Mouse (Mus musculus): ENCODE results near the gene Rpp25l. TPM values are rescaled to one million over a fixed set of nuclear protein-coding genes. Genes with fewer than 3 reads are reported as not detected.
"Not testable (repeated sequence)": the region's sequence is repeated elsewhere in the genome, so short reads cannot be mapped to it uniquely, and the experiment has no call there.

Rpp25l gene
- polyA plus RNA-seq (2014; fragmentation: Nextera tagmentation; extraction: Ambion mirVana), result 71.9 and 76.4 TPM in 2 replicates

DNA sequence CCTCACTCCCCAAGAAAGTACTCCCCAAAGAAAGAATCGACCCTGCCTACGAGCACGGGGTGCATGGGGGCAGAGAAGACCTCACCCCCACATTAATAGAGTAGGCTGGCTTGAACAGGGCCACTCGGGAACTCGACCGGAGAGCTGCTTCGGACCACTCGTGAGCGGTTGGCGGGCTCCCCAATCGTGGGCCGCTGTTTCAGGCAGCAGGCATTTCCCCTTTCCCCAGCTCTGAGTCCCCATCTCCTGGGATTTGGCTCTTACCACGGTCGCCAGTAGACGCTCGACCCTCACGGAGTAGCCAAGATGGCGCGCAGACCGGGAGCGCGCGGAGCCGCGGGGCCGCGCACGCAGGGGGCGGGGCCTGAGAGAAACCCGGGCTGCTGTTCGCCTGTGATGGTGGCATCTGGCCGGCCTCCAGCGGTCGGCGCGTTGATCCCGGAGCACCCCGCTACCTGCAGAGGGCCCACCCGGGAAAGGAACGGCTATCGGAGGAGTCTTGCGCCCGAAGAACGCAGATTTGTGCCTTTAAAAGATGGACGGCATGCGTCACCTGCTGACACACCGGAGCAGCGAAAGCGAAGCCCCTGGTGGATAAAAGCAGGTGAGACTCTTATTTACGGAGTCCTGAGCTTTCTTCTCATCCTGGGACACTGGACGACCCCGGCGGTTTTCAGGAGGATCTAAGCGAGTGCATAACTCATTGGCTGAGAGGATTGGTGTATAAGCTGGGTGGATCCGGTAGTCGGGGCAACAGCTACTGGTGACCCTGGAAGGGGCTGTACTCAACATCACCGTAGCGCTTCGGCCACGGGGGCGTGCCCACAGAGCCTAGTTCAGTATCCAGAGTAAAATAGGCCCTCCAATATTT lies at the start of gene Rpp25l:
TSS of gene Rpp25l (minus strand) at position 338 of the 871 bp plus-strand sequence.
- peak within 1 kb of the TSS; percentile 55 for H3K27ac ChIP-seq (ENCODE audit: low read depth)
- H3K4me2 ChIP-seq (ENCODE audit: low read length), result peak within 1 kb of the TSS; percentile 75
- WGBS, result under 1% methylated on average over 61 of the region's 61 CpGs
- no peaks in the 10 kb centered on the region for H3K9me3 ChIP-seq (ENCODE audit: control insufficient read depth, low read length)
- H3K4me1 ChIP-seq (replicated peaks; ENCODE audit: control insufficient read depth, insufficient read depth, low read length), result peaks cover 19% of the 10 kb centered on the region
- peak within 1 kb of the TSS; percentile 74 for H3K9ac ChIP-seq (ENCODE audit: low read length)
- DNase-seq (ENCODE audit: low spot score), result peak; percentile 98
- peak within 1 kb of the TSS; percentile 56 for H3K4me3 ChIP-seq (ENCODE audit: low read depth, low read length)
- ATAC-seq (replicated peaks; ENCODE audit: low FRiP score, low TSS enrichment, low read depth), result peak; percentile 81
- H3K27me3 ChIP-seq (replicated peaks; ENCODE audit: control insufficient read depth, insufficient read depth, low read length), result no peaks in the 10 kb centered on the region
- peaks cover 30% of the 10 kb centered on the region for H3K36me3 ChIP-seq (ENCODE audit: control insufficient read depth, insufficient read depth, low read length)

GRCm38 (mm10) chr4:41762688-41763114 lies 49.4 kb upstream of the Rpp25l start:
- not testable (repeated sequence) for H3K27me3 ChIP-seq (replicated peaks; ENCODE audit: control insufficient read depth, insufficient read depth, low read length); DNase-seq (ENCODE audit: low spot score); H3K9me3 ChIP-seq (ENCODE audit: control insufficient read depth, low read length); ATAC-seq (replicated peaks; ENCODE audit: low FRiP score, low TSS enrichment, low read depth)
- Histone ChIP-seq H3K9ac (ENCODE audit: low read length) (peak overlapping the region; percentile 52; the same call in 1 of the 2 replicates), H3K4me3 (ENCODE audit: low read depth, low read length) (peak overlapping the region; percentile 49), H3K4me1 (replicated peaks; ENCODE audit: control insufficient read depth, insufficient read depth, low read length) (peaks cover 29% of the 10 kb centered on the region), H3K4me2 (ENCODE audit: low read length) (peak overlapping the region; percentile 73), H3K27ac (ENCODE audit: low read depth) (peak overlapping the region; percentile 86), H3K36me3 (ENCODE audit: control insufficient read depth, insufficient read depth, low read length) (peaks cover 17% of the 10 kb centered on the region)
- WGBS, result 42% methylated on average over 8 of the region's 8 CpGs

- Histone ChIP-seq H3K9me3 (ENCODE audit: control insufficient read depth, low read length) (no peaks in the 10 kb centered on the region), H3K36me3 (ENCODE audit: control insufficient read depth, insufficient read depth, low read length) (peaks cover 17% of the 10 kb centered on the region), H3K4me3 (ENCODE audit: low read depth, low read length) (peak overlapping the region; percentile 49), H3K27ac (ENCODE audit: low read depth) (peak overlapping the region; percentile 86), H3K9ac (ENCODE audit: low read length) (peak overlapping the region; percentile 52), H3K27me3 (replicated peaks; ENCODE audit: control insufficient read depth, insufficient read depth, low read length) (no peaks in the 10 kb centered on the region), H3K4me2 (ENCODE audit: low read length) (peak overlapping the region; percentile 73), H3K4me1 (replicated peaks; ENCODE audit: control insufficient read depth, insufficient read depth, low read length) (peaks cover 29% of the 10 kb centered on the region)
- ATAC-seq (replicated peaks; ENCODE audit: low FRiP score, low TSS enrichment, low read depth) (peak; percentile 57; the same call in 1 of the 2 replicates), DNase-seq (ENCODE audit: low spot score) (no peak)
- 31% methylated on average over 8 of the region's 8 CpGs for WGBS
Observed at GRCm38 (mm10) chr4:41762099-41762687, 48.9 kb upstream of the Rpp25l start.

DNA sequence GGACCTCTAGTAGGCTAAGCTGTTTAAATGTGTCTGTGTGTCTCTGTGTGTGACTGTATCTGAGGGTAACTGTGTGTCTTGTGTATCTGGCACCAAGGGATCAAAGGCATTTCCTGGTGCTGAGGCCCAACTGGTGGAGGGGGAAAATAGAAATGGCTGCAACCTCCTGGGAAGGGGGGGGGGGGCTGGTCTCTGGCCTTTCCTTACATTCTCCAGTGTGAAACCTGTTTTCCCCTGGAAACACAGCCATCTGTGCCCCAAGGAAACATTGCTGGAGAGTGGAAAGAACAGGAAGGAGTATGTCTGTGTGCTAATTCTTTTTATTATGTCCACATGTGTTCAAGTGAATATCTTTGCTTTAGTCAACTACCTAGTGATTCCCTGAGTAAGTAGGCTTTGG lies 48.3 kb upstream of the Rpp25l start:
- Histone ChIP-seq H3K4me1 (replicated peaks; ENCODE audit: control insufficient read depth, insufficient read depth, low read length) (peaks cover 29% of the 10 kb centered on the region), H3K36me3 (ENCODE audit: control insufficient read depth, insufficient read depth, low read length) (peaks cover 12% of the 10 kb centered on the region), H3K27me3 (replicated peaks; ENCODE audit: control insufficient read depth, insufficient read depth, low read length) (no peaks in the 10 kb centered on the region), H3K9ac (ENCODE audit: low read length) (peak overlapping the region; percentile 52), H3K4me2 (ENCODE audit: low read length) (peak overlapping the region; percentile 73), H3K27ac (ENCODE audit: low read depth) (peak overlapping the region; percentile 86), H3K4me3 (ENCODE audit: low read depth, low read length) (peak overlapping the region; percentile 49), H3K9me3 (ENCODE audit: control insufficient read depth, low read length) (no peaks in the 10 kb centered on the region)
- DNase-seq (ENCODE audit: low spot score), result no peak
- ATAC-seq (replicated peaks; ENCODE audit: low FRiP score, low TSS enrichment, low read depth), result no peak

DNA sequence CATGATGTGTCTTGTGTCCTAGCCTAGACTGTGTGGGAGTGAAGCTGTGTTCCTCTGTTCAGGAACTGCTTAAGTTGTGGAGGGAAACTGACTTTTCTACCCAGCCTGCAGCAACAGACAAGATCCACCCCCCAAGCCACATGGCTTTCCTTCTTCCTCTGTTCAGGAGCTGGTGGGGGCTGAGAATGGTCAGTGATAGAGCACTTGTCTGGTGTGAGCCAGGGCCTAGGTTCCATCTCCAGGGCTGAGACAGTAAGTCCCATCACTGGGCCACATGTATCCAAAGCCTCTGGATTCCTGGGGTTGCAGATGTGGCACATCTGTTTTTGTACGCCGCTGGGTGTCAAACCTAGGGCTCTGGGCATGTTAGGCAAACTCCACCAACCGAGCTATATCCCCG lies 47.6 kb upstream of the Rpp25l start:
- 64% methylated on average over 4 of the region's 4 CpGs for WGBS
- ATAC-seq (replicated peaks; ENCODE audit: low FRiP score, low TSS enrichment, low read depth) (peak; percentile 16; the same call in 1 of the 2 replicates), DNase-seq (ENCODE audit: low spot score) (no peak)
- H3K36me3 ChIP-seq (ENCODE audit: control insufficient read depth, insufficient read depth, low read length), result peaks cover 10% of the 10 kb centered on the region; the same call in 1 of the 2 replicates
- H3K4me2 ChIP-seq (ENCODE audit: low read length), result peak overlapping the region; percentile 73
- H3K27ac ChIP-seq (ENCODE audit: low read depth), result peak overlapping the region; percentile 86
- H3K27me3 ChIP-seq (replicated peaks; ENCODE audit: control insufficient read depth, insufficient read depth, low read length), result no peaks in the 10 kb centered on the region
- H3K4me1 ChIP-seq (replicated peaks; ENCODE audit: control insufficient read depth, insufficient read depth, low read length), result peaks cover 35% of the 10 kb centered on the region
- H3K4me3 ChIP-seq (ENCODE audit: low read depth, low read length), result peak overlapping the region; percentile 49
- no peaks in the 10 kb centered on the region for H3K9me3 ChIP-seq (ENCODE audit: control insufficient read depth, low read length)
- peak overlapping the region; percentile 52 for H3K9ac ChIP-seq (ENCODE audit: low read length)

DNA sequence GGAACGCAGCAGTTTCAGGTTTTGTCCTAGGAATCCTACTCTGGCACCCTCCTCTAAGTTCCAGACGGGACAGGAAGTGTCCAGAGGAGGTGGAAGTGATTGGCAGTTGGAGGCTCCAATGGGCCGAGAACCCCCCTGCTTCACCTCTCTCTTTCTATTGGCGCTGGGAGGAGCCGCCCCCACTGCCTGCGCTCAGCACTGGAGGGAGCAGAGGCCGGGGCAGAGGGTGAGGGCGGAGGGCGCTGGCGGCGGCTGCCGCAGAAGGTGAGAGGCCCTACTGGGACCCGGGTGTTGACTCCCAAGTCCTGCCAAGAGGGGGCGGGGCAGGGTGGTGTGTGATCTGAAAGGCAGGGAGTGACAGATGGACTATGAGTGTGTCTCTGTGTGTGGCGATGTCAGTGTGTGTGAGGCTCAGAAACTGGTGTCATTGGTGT lies 47.0 kb upstream of the Rpp25l start:
- no peaks in the 10 kb centered on the region for H3K9me3 ChIP-seq (ENCODE audit: control insufficient read depth, low read length)
- DNase-seq (ENCODE audit: low spot score), result peak; percentile 88
- H3K4me1 ChIP-seq (replicated peaks; ENCODE audit: control insufficient read depth, insufficient read depth, low read length), result peaks cover 35% of the 10 kb centered on the region
- peak overlapping the region; percentile 49 for H3K4me3 ChIP-seq (ENCODE audit: low read depth, low read length)
- H3K4me2 ChIP-seq (ENCODE audit: low read length), result peak overlapping the region; percentile 73
- ATAC-seq (replicated peaks; ENCODE audit: low FRiP score, low TSS enrichment, low read depth), result peak; percentile 90
- peak overlapping the region; percentile 86 for H3K27ac ChIP-seq (ENCODE audit: low read depth)
- H3K9ac ChIP-seq (ENCODE audit: low read length), result peak overlapping the region; percentile 52
- peaks cover 10% of the 10 kb centered on the region; the same call in 1 of the 2 replicates for H3K36me3 ChIP-seq (ENCODE audit: control insufficient read depth, insufficient read depth, low read length)
- H3K27me3 ChIP-seq (replicated peaks; ENCODE audit: control insufficient read depth, insufficient read depth, low read length), result no peaks in the 10 kb centered on the region
- under 1% methylated on average over 15 of the region's 15 CpGs for WGBS

DNA sequence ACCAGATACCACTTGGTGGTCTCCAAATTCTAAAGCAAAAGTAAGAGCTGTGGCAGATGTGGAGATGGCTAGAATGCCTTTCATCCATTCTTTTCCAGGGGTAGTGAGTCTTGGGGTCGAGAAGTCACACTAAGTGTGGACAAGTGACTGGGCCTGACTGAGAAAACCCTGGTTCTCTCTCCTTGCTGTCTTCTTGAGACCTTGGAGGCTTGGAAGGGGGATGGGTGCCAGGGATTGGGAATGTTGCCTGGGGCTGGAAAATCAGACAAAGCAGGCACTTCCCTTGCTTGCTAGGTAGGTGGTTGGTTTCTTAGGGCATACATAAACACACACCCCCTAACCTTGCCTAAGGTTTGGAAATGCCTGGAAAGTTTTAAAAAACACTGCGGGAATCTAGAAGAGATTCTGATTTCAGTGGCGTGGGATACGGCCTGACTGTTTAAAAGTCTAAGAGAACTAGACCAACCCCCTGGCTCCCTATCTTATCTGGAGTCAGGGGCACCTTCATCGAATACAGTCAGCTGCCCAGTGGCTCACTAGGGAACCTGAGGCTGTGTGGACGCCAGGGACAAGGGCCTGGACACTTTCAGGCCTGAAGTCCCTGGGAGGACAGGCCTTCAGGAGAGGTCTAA lies 46.4 kb upstream of the Rpp25l start:
- ATAC-seq (replicated peaks; ENCODE audit: low FRiP score, low TSS enrichment, low read depth), result no peak
- peaks cover 38% of the 10 kb centered on the region for H3K4me1 ChIP-seq (replicated peaks; ENCODE audit: control insufficient read depth, insufficient read depth, low read length)
- H3K9me3 ChIP-seq (ENCODE audit: control insufficient read depth, low read length), result no peaks in the 10 kb centered on the region
- peak overlapping the region; percentile 49 for H3K4me3 ChIP-seq (ENCODE audit: low read depth, low read length)
- H3K9ac ChIP-seq (ENCODE audit: low read length), result peak overlapping the region; percentile 52
- peaks cover 10% of the 10 kb centered on the region; the same call in 1 of the 2 replicates for H3K36me3 ChIP-seq (ENCODE audit: control insufficient read depth, insufficient read depth, low read length)
- no peaks in the 10 kb centered on the region for H3K27me3 ChIP-seq (replicated peaks; ENCODE audit: control insufficient read depth, insufficient read depth, low read length)
- 21% methylated on average over 6 of the region's 6 CpGs for WGBS
- peak overlapping the region; percentile 73 for H3K4me2 ChIP-seq (ENCODE audit: low read length)
- H3K27ac ChIP-seq (ENCODE audit: low read depth), result peak overlapping the region; percentile 86
- no peak for DNase-seq (ENCODE audit: low spot score)

DNA sequence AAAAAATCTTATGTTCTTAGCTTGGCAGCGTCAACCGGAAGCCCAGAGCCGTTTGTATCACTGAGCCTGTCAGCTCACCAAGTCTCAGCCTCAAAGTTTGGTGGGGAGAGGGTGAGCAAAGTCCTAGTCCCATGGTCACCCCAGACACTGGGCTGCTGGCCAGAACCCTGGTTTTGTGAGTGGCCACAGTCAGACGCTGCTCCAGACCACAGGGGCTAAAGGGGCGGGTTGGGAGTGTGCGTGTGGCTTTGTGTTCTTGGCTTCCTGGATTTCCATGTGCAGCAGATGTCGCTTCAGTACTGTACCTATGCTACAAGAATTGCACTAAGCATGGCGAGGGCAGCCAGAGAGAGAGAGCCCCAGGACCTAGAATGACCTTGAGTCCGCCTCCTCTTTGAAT lies 45.9 kb upstream of the Rpp25l start:
- DNase-seq (ENCODE audit: low spot score), result peak; percentile 47
- Histone ChIP-seq H3K27me3 (replicated peaks; ENCODE audit: control insufficient read depth, insufficient read depth, low read length) (no peaks in the 10 kb centered on the region), H3K4me2 (ENCODE audit: low read length) (no peak overlapping the region), H3K9ac (ENCODE audit: low read length) (no peak overlapping the region), H3K27ac (ENCODE audit: low read depth) (no peak overlapping the region), H3K9me3 (ENCODE audit: control insufficient read depth, low read length) (no peaks in the 10 kb centered on the region), H3K36me3 (ENCODE audit: control insufficient read depth, insufficient read depth, low read length) (peaks cover 10% of the 10 kb centered on the region; the same call in 1 of the 2 replicates), H3K4me3 (ENCODE audit: low read depth, low read length) (no peak overlapping the region), H3K4me1 (replicated peaks; ENCODE audit: control insufficient read depth, insufficient read depth, low read length) (peaks cover 40% of the 10 kb centered on the region)
- 81% methylated on average over 9 of the region's 9 CpGs for WGBS
- ATAC-seq (replicated peaks; ENCODE audit: low FRiP score, low TSS enrichment, low read depth), result no peak

All from intestine, embryonic 14.5 days (tissue).